Mouse (Mus musculus) hindlimb bud, embryonic 11.5 days (tissue): ENCODE measurements around the gene Prkar1b.

ENCODE experiments used
- DNase-seq: peaks from one replicate; pipeline ENCODE4 v3.0.0-alpha.2; 2012; ENCODE audit warnings: low read depth, low spot score; ENCODE audit errors: extremely low spot score

Gene Prkar1b

DNA sequence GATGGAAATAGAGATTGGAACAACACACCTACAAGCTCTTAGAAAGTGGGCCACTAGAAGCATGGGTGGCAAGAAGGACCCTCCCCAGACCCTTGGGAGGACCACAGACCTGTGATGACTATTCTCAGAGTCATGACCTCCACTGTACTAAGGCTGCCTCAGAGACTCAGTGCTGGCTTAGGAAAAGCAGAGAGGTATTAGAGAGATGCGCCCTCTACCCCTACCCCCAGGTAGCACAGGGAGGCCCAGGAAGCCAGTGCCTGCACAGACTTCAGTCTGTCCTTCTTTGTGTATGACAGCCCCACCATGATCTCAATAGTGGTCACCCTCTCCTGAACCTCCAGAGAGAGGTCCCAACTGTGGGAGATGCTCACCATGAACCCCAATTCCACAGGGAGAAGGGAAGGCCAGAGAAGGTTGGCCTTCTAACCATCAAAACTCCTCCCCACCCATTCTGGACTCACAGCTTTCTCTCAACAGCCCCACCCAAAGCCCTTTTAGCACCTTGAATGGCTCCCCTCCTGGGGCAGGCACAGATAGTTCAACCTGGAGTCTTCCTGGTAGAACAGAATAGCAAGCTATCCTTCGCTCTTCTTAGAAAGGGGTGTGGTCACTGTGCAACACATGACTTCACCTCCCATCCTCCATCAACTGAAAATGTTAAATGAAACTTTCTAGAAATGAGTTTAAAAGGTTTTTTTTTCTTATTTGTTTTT is 39.5 kb downstream of the Prkar1b start:
- no peak for DNase-seq

DNA sequence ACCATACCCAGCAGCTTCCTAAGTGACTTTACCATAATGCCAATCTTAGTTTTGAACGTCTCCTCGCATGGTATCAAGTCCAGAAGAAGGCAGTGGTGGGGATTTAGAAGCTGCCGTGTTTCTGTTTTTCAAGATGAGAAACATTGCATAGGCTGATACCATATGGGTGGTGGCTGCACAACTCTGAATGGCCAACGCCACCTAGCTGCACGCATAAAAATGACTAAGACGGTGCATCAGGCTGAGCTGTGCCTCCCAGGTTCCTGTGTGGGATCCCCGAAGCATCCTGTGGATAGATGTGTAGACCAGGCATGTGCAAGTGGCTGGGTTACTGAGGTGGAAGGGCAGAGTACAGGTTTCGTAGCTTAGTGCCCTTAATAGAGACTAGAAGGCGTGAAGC is 42.0 kb downstream of the Prkar1b start:
- DNase-seq: no peak

DNA sequence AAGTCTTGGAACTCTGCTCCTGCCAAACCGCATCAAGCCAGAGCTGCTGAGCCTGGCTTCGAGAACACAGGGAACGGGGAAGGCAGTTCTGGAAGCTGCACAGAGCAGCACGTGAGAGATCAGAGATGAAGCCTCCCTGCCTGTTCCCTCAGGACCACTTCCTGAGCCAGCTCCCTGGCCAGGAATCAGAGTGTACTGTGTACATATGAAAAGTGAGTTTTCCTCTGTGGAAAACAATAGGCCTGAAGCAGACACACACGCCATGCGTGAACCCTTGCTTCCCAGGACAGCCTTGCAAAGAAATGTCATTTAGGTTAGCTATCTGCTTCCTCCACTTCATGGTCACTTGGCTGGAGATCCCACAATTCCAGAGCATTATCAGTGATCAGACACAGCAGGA is 48.0 kb downstream of the Prkar1b start:
- DNase-seq: no peak

DNA sequence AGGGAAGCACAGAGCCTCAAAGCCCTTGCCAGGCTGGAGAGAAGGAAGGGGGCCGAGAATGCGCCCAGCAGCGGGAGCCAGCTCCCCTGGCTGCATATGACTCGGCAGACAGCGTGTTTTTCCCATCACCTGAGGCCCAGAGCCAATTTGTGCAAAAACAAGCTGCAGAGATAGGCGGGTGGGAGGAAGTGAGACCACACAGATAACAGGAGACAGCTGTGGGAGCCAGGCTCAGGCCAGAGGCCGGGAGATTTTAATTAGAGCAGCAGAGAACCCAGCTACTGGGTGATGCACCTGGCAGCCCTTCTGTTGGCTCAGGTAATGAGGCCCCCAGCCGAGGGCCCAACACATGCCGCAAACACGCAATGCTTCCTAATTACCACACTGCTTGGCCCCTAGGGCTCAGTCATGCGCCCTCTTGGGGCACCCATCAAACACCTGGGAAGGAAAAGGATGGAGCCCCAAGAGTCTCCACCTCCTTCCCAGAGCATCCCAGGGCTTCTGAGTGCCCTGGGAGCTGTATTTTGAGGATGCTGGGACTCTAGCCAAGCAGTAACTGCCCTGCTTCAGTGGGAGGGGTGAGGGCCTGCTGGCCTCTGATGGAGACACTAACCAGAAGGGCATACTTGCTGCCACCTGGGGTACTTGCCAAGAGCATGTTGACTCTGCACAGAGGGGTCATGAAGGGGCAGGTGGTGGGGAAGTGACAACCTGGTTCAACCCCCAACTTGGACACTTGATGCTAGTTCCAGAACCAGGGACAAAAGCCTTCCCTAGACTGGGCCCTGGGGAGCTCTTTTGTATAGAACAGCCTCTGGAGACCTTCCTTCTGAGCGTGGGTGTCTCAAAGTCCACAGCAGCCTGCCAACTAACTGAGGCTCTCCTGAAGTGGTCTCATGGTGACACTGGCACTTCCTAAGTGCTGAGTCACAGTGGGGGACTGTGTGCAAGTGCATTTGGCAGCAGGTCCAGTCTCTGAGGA is 50.5 kb downstream of the Prkar1b start:
- DNase-seq: no peak

- no peak for DNase-seq
These were observed 54.3 kb downstream of the Prkar1b start for GRCm38 (mm10) chr5:139095297-139096110.

- no peak for DNase-seq
These were observed 56.3 kb downstream of the Prkar1b start for GRCm38 (mm10) chr5:139093534-139093933.

- no peak for DNase-seq
These were observed 58.1 kb downstream of the Prkar1b start for GRCm38 (mm10) chr5:139091713-139092112.

- DNase-seq: no peak
These were observed 59.6 kb downstream of the Prkar1b start for GRCm38 (mm10) chr5:139090162-139090561.

GRCm38 (mm10) chr5:139088173-139088572 is 61.6 kb downstream of the Prkar1b start:
- no peak for DNase-seq

DNA sequence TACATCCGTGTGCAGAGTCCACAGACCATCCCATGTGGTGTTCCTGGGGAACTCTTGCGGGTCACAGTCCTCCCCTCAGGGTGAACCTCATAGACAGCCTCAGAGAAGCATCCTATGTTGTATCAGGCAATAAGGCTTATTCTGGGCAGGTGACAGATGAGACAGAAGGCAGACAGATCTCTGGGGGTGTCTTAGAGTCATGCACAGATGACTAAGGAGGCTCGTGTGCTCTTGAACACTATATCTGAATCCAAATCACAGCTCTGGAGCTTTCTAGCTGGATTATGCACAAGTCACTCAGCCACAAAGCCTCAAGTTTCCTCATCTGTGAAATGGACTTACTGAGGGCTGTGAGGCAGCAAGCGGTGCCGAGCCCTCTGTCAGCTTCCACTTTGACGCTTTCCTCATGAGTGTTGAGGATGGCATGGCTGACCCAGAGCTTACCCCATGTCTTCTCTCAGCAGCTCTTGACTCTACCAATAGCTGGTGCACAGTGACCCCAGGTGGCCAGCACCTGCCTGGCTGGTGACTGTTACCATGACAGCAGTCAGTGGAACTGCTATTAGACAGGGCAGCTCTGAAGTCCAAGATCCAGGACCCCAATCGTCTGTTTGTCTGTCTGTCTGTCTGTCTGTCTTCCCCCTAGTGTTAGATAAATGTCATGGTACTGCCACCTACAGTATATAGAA is 64.8 kb downstream of the Prkar1b start:
- DNase-seq: no peak

DNA sequence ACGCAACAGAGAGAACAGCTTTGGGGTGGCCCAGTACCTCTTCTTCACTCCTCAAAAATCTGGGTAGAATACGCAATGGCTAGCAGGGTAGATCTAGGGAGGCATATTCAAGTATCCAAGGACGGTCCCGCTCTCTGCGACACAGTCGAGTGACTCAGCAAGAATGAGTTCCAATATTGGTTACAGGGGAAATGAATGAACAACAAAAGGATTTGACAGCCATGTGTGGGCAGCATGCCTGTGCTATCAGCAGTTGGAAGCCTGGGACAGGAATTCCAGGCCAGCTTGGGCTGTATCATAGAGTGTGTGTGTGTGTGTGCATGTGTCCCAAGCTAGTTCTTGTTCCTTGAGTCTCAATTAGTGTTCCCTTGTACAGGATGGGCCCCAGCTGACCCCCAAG is 65.5 kb downstream of the Prkar1b start:
- DNase-seq: no peak

DNA sequence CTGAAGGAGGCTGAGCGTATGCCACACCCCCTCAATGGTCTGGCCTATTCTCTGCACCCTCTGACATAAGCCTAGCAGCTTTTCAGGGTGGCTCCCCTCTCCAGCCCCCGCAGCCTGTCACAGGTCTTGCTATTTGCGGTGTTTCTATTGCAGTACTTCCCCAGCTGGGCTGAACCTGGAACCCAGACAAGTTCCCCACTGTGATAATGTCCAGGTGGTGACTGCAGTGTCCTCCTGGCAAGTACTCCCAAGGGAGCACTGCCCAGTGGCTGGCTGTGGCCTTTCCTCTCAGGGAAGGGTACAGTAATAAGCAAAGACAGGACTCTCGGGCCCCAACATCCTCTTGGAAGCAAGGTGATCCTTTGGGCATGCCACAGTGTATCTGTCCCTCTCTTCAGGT is 66.0 kb downstream of the Prkar1b start:
- no peak for DNase-seq

DNA sequence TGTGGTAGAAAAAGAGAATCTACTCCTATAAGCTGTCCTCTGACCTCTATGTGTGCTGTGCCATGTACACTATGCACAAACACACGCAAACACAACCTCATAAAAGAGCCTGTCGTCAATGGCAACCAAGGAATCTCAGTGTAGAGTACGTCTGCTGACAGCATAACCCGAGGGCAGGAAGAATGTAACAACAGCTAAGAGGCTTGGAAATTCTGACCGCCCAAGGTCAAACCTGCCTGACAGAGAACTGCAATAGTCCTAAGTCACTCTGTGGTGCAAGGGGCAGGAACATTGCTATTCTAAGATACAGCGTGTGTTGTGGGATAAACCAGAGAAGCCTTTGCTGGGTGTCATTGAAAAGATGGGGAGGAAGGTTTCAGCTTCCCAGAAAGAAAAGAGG is 68.4 kb downstream of the Prkar1b start:
- DNase-seq: no peak

- no peak for DNase-seq
These were observed 71.7 kb downstream of the Prkar1b start for GRCm38 (mm10) chr5:139078156-139078462.

DNA sequence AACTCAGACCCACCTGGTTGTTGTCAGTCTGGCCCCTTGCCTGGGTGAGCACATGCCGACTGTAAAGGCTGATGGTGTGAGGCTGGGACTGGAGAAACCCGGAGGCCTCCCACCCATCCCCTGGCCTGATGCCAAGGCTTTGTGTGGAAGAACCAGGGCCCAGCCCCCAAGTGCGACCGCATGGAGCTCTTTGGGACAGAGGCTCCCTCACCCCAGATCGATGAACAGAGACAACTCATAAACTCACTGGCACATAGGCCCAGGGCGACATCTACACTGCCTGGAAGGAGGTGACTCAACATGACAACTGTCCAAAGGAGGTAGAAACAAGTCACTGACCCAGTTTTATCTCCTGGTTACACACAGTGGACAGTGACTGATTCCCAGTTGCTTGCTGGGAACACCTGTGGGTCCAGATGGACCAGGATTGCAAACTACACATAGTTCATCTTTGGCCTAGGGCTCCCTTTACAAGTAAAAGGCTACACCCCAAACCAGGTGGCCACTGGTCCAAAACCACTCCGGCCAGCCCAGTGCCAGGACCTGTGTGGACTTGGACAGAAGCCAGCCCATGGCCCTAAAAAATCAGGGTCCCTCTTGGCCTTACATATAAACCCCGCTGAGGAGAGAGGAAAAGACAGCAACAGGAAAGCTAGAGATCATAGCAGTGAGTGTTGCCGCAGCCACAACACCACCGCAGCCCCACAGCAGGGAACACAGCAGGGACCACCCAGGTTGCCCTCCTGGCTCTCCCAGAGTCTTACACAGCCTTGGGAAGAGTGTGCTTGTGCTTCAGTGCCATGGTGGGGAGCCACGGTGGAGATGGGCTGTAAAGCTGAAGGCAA is 72.3 kb downstream of the Prkar1b start:
- no peak for DNase-seq

DNA sequence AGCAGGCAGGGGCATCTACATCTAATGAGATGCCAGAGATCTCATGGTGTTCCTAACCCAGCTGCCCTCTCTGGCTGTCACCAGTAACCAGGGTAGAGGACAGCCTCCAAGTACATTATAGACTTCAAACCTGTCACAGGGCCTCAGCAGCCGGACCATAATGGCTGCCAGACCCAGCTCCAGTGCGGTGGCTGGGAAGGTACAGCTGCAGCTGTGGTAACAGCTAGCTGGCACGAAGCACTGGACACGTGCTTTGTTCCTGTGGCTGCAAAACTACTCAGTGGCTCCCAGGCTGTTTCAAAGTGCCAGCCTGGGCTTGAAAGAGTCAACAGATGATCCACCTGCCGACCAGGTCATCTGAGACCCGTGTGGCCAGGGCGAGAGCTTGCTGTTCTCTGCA is 73.4 kb downstream of the Prkar1b start:
- no peak for DNase-seq

- DNase-seq: no peak
These were observed 74.0 kb downstream of the Prkar1b start for GRCm38 (mm10) chr5:139075791-139076190.

- DNase-seq: peak; percentile 20
These were observed 74.7 kb downstream of the Prkar1b start for GRCm38 (mm10) chr5:139075125-139075524.

- no peak for DNase-seq
These were observed 75.8 kb downstream of the Prkar1b start for GRCm38 (mm10) chr5:139073977-139074376.

DNA sequence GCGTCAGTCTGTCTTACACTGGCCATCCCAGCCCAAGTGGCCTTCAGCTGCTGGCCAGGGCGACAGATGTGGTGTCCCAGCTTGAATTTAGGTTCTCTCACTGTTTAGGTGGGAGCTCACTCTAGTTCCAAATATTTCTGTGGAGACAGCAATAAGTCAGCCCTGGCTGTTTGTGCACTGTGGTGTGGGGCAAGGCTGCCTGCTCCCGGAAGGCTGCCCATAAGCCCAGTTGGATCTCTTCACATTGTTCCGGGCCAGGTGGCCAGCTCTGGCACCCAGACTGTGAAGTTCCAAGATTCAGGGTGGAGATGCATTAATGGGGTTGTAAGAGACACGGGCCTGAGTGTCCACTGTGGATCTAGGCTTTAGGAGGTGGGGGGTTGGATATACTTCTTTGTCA is 76.9 kb downstream of the Prkar1b start:
- no peak for DNase-seq
